Mouse (Mus musculus) skeletal muscle tissue, postnatal 0 days (tissue): Measurements from ENCODE around the gene Fam240b. TPM values are rescaled to one million over a fixed set of nuclear protein-coding genes. Genes with fewer than 3 reads are reported as not detected.

Experiments used
- polyA plus RNA-seq: library from polyadenylated mRNA; unstranded; fragments of >200 nt; fragmentation: Nextera tagmentation; extraction: Ambion mirVana; gene quantifications from 2 replicates; pipeline ENCODE4 v1.2.1, GENCODE M21; 2015

Fam240b gene
- 0.35 and 0.53 TPM in 2 replicates for polyA plus RNA-seq

DNA sequence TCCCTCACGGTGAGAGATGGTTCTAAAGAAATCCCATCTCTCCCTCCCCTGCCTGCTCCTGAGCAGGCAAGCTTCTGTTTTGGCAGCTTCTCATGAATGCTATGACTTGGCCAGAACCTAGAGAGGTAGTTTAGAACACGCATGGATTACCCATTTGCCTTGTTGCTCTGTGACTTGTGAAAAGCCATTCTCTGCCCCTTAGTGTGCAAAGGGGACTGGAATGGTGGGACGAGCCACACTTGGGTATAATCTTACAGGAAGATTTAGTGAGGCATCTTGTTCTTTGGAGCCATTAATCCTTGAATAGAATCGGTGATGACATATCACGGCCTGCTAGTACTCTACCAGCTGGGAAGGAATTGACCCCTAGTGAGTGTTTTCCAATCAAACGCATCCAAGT, at the start of gene Fam240b:
Gene Fam240b, minus strand, starts transcription at position 101 of the 400 bp plus-strand sequence.

DNA sequence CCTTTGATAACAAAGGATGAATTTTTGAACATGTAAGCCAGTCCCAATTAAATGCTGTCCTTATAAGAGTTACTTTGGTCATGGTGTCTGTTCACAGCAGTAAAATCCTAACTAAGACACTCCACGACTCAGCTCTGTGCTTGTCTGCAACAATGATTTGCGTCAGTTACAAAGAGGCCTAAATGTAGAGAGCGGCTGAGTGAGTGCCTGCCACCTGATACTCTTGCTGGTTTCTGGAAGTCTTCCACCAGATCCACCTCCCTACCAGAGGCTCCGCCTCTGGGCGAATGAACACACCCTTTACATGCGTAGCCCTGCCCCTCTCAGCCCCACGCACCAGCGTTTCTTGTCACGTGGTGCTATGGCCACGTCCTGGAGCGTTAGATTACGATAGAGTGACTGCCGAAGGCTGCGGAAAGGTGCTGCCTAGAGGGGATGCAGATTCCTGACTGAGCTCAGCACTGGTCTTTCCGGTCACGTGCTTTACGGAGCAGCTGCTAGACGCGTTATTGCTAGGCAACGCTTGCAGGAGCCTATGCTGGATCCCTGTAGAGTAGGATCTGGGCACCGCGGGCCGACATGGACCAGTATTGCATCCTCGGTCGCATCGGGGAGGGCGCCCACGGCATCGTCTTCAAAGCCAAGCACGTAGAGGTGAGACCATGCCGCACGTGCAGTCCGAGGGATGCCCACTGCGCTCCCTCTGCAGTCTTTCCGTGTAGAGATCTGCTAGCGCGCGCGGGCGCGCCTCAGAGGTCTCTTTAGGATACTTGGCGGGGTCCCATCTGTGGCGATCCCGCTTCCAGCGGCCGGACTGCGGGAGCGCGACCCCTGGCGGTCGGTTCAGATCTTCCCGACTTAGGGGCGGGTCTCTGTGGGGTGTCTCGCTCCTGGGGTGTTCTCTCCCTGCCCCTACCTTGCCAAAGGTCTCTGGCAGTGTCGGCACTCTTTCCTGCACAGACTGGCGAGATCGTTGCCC, 65.3 kb downstream of the Fam240b start, which contains the start of gene Cdk20:
Gene Cdk20, plus strand, starts transcription at position 298 of the 979 bp plus-strand sequence.

Other genes starting within 250 kb of the Fam240b start
- gene Cdc14b, start 222.5 kb downstream of the Fam240b start, polyA plus RNA-seq: 2.6 and 2.8 TPM in 2 replicates
- 49.1 and 53.8 TPM in 2 replicates for gene Aaed1, start 185.1 kb downstream of the Fam240b start, polyA plus RNA-seq
- 149 and 163 TPM in 2 replicates for gene Ctsl, start 126.9 kb downstream of the Fam240b start, polyA plus RNA-seq
- 5.3 and 6.5 TPM in 2 replicates for gene Cdk20, start 65.5 kb downstream of the Fam240b start, polyA plus RNA-seq